Mouse (Mus musculus) layer of hippocampus, adult 8-10 months (tissue): Measurements from ENCODE around the gene Tent5b. TPM values are rescaled to one million over a fixed set of nuclear protein-coding genes. Genes with fewer than 3 reads are reported as not detected.
A peak's percentile ranks its signal among the peaks of the same experiment; 100 is the strongest.
"Not testable (repeated sequence)": the region's sequence is repeated elsewhere in the genome, so short reads cannot be mapped to it uniquely, and the experiment has no call there.

Source experiments
- DNase-seq, 2 experiments: peaks; one replicate each; pipeline ENCODE4 v3.0.0; 2022; ENCODE audit warnings: low spot score in 2 of 2
- total RNA-seq, 4 experiments: library from RNA; stranded (reverse); gene quantifications; 2 replicates each; pipeline ENCODE4 v1.2.4; 2022

Gene Tent5b
- total RNA-seq, 4 experiments from 2014 or later, result 0.14 to 0.31 TPM; not detected in 2

DNA sequence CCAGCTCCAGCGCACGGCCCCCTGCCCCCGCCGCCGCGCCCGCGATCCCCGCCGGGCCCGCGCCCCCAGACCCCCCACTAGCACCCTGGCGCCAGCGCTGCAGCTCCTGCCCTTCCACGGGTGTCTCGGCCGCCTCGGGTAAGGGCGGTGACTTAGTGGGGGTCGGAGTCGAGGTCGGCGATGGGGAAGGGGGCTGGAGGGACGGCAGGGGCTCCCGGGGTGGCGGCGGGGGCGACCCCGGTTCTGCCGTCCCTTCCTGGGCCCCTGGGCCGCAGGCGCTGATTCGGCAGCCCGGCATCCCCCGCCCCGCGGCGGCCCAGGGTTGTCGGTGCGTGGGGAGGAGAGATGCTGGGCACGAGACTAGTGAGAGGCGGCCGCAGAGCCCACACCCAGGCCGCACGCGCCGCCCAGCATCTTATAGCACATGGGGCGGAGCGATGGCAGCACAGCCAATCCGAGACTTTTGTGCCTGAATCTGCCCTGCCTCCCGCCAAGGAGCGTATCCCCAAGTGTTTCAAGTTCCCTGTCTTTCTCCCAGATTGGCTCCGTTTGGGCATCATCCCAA is 18.3 kb downstream of the Tent5b start, which contains the start of gene Trnp1:
Trnp1 (minus strand) TSS at position 391 of the 565 bp plus-strand sequence.
- DNase-seq, result peak; percentile 86 to 87

DNA sequence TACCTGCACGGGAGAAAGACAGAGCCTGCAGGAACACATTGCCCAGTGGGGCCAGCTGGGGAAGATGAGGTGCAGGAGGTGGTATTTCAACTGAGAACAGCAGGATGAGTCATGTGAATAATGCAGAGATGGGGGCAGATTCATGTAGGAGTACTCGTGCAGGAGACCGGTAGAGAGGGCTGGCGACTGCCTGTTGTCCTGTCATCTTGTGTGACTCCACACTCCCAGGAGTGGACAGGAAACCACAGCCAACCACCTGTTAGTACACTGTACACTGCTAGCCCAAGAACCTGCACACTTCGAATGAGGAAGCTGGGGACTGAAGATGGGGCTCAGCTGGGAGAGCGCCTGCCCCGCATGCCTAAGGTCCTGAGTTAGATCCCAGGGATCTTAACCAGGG is 21.6 kb downstream of the Tent5b start:
- DNase-seq, result no peak

DNA sequence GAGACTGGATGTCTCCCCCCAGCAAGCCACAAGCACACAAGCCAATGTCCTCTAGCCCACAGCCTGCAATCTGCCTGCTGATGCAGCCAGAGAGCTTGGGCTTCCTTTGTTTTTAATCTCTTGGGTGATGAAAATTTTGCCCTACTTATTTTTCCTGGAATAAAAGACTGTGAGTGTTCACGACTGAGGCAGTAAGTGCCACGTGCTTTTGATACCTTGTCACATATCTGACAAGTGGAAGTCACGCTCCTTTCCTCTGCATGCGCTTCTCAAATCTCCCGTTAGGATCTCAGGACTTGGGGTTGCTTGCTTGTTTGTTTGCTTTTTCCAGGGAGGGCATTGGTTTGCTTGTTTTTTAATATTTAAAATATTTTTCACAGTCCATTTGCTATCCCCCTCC is 24.4 kb downstream of the Tent5b start:
- DNase-seq, result no peak

DNA sequence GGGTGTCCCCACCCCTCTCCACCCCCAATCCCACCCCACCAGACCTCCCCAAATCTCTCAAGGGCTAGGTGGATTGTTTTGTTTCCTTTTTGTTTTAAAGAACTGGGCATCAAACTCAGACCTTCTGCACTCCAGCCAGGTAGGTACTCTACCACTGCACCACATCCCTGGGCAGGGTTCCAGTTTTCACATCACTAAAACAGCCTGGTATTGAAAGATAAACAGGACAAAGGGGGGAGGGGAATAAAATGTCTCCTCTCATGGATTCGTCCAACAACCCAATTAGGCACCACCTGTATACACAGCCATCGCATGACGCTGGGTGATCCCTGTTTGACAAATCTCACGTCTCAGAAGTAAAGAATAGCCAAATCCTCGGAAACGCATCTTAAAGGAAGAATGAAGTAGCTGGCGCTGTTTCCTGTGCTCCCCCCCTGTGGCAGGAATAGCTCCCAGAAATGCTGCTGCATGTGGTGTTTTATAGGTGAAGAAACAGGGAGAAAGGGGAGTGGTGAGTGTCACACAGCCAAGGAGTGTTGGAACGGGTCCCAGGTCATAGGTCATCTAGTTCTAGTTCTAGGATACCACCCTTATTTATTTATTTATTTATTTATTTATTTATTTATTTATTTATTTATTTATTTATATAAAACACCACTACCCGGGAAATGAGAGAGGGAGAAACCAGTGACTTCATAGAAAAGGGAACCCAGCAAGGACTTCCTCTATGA is 25.0 kb downstream of the Tent5b start:
- no peak for DNase-seq

DNA sequence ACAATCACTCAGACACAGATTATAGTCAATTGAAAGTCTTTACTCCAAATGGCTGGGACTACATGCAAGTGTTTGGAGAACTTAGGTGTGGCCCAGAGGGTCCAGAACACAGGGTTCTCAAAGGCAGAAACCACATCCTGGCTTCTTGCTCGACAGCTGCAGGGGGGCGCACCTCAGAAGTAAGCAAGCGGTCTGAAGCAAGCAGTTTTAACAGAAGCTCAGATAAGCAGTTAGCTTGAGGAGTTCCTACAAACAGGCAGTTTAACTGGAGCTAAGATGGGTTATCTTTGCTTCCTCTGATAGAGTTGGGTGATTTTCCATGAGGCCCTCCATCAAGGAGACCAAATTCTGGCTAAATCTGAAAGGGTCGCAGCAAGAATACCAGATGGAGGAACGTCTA is 26.6 kb downstream of the Tent5b start:
- DNase-seq, result no peak

DNA sequence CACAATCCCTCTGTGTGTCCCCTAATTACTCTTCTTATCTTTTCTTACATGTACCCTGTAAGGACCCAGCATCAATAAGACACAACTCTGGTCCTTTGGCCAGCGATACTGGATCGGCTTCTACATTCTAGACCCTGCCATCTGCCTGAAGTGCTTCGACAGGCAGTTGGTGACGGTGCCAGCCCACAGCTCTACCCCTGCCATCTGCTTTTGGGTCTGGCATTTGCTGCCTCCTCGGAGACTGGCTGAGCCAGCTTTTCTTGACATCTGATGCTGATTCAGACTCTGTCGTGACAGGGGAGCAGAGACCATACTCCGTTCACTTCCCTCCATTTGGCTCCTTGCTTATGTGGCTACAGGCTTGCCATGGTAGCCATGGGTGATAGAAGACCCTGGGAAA is 29.1 kb downstream of the Tent5b start:
- DNase-seq, result peak; percentile 77

DNA sequence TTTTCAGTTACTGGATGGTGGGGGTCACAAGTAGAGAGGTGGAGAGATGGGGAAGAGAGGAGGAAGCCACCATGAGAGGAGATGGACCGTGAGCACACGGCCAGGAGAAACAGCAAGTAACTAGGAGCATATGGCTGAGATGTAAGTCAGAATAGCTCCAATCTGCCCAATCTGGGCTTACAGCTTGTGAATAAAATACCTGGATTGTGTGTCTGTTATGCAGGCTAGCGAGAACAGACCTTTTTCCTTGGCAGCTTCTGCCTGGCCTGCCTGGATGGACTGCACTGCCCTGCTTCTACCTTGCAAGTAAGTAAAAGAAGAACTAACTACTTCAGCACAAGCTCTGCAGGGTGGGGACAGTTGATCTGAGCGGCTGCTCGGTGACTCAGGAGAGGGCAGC is 31.1 kb downstream of the Tent5b start:
- no peak for DNase-seq

DNA sequence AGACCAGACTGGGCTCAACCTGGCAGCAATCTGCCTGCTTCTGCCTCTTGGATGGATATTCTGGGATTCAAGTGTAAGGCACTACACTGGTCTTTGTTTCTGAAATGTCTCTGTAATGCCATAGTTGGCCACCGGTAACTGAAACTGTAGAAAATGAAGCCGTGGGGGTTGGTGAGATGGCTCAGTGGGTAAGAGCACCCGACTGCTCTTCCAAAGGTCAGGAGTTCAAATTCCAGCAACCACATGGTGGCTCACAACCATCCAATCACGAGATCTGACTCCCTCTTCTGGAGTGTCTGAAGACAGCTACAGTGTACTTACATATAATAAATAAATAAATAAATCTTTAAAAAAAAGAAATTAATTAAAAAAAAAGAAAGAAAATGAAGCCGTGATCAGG is 32.6 kb downstream of the Tent5b start:
- not testable (repeated sequence) for DNase-seq

DNA sequence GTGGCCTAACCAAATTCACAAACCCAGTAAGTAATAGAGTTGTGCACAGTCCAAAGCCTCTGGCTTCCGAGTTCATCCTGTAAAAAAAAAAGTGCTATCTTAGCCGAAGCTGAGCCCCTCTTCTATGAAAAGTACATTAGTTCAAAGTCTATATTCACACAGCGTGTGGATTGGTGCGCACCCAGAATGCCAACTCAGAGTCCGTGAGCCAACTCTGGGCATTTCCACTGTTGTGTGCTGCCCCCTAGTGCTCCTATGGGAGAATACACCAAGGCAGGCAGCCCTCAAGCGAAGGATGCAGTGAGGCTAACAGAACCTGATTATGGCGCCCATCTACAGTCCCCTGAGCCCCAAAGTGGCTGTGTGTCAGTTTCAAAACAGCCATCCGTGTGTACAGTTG is 33.0 kb downstream of the Tent5b start:
- peak in 1 of 2 experiments; percentile 82 for DNase-seq

DNA sequence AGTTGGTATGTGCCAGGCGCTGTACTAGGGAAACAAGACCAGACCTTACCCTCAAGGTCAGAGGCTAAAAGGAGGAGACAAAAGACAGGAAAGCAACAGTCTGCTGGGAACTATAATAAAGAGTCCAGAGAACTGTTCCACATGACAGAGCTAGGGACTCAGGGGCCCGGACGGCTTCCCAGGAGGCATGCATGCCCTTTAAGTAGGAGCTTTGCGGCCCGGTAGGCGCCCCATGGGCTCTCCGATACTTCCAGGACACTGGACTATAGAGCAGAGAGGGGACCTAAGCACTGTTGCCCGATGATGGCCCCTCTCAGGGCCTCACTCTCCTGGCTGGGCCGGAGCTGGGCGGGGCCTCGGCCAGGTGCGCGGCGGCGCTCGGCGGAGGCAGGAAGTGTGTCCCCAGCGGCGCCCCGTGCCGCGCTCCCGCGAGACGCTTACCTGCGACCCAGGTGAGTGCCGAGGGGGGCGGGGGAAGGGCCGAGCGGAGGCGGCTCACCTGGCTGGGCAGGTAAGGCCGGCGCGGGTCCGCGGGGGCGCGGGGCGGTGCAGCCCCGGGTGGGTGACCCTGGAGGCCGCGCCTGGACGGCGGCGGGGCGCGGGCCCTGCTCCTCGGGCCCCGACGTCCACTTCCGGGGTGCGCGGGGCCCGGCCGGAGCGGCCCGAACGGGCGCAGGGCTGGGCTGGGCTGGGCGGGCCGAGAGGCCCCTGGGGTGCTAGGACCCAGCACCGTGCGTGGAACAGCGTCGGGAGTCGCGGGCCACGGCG is 38.9 kb downstream of the Tent5b start, which contains the start of gene Kdf1:
Kdf1 (plus strand) TSS at position 363 of the 768 bp plus-strand sequence.
- DNase-seq, result no peak

DNA sequence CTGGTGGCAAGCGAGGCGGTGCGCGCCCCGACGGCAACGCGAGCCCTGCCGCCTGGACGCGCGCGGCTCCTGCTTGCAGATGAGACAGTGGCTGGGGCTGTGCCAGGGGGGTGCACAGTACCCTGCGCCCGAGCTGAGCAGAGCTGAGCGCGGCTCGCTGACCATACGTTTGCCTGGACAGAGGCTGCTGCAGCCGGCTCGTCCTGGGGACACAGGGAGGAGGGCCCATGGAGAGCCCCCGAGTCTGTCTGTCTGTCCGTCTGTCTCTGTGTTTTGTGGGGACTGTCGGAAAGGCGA is 39.4 kb downstream of the Tent5b start:
- DNase-seq, result no peak

DNA sequence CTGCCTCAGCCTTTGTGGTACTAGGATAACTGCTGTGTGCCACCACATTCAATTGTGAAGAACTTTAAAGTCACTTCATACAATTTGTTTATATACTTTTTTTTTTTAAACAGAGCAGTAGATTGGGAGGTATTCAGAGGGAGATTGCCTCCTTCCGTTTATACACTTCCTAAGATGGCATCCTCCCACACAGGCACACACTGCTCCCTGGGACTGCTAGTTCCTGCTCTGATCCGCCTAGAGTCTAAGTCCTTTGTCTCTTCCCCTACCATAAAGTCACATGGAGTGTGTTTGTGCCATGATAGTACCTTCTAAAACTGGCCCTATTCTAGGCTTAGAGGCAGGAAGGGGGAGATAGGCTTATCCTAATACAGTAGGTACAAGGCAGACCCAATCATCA is 41.6 kb downstream of the Tent5b start:
- DNase-seq, result no peak

DNA sequence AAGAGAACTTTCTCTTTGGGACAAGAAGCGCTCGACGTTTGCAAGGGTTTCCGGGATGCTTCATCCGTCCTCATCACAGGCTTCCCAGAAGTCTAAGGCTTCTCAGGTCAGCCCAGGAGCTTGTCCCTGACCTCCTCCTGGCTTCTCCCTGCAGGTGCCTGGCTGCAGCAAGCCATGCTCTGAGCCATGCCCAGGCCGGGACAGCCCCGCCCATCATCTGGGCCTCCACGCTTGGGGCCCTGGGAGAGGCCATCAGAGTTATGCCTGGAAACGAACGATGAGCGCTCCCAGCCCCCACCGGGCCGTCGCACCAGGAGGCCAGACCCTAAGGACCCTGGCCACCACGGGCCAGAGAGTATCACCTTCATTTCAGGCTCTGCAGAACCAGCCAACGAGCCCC is 47.9 kb downstream of the Tent5b start:
- no peak for DNase-seq

DNA sequence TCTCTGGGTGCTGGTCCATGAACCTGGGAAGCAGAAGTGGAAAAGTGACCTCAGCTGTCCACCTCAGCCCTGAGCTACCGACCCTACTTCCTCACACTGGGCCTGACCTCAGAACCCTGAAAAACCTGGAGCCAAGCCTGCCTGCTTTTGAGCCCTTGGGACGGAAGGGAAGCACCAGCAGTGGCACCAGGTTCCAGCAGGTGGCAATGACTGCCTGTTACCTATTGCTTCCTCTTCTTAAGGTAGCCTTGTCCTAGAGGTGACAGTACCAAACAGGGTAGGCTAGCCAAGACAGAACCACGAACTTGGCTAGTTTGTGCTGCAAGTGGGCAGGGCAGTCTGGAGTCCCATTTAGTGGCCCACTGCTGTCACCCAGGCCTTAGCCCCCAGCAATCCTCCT is 52.8 kb downstream of the Tent5b start:
- DNase-seq, result no peak

DNA sequence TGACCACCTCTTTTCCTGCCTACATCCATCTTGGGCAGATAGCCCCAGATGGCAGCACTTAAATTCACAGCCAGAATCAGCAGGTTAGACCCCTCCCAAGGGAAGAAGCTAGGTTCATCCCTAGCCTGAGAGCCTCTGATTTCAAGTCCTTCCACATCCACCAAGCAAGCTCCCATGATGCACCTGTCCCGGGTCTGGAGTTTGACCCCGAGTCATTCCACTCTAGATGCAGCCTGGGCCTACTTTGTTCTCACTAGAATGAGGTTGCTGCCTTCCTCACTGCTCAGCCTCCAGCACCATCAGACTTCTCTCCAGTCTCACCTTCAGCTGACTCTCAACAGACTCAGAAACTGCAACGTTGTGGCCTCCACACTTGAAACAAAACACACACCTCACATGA is 56.1 kb downstream of the Tent5b start:
- no peak for DNase-seq

DNA sequence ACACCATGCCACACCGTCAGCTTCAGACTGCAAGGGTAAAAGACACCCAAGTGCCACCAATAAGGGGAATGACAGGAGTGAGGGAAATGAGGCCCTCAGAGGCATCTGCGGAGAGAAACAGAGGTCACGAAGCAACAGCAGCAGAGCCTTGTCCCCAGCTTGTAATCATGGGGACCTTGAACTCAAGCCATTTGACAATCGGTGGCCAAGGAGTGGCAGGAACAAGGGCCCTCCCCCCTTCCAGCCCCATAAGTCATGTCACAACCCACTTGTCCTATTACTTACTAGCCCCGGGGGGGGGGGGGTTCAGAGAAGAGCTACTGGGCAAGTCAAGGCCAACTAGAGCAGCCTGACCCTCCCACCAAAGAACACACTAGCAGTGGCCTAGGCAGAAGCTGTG is 56.7 kb downstream of the Tent5b start:
- no peak for DNase-seq

Other genes starting within 250 kb of the Tent5b start
- 1 to 10 TPM; 4.8 to 6.1 (median 5.8) TPM for gene Map3k6, start 239.3 kb upstream of the Tent5b start, total RNA-seq
- 1 to 10 TPM in 3 of 4 experiments, under 1 TPM in 1; 0.84 to 1.4 (median 1.4) TPM for gene Sytl1, start 217.0 kb upstream of the Tent5b start, total RNA-seq
- 10 to 100 TPM; 80.1 to 92.0 (median 85.6) TPM for gene Tmem222, start 202.3 kb upstream of the Tent5b start, total RNA-seq
- gene Wdtc1, start 126.7 kb upstream of the Tent5b start, total RNA-seq, result 10 to 100 TPM; 65.1 to 85.8 (median 72.2) TPM
- 10 to 100 TPM; 62.2 to 66.1 (median 65.1) TPM for gene Slc9a1, start 110.4 kb upstream of the Tent5b start, total RNA-seq
- gene Trnp1, start 18.4 kb downstream of the Tent5b start, total RNA-seq, result 100 to 1,000 TPM; 159 to 177 (median 165) TPM
- 1 to 10 TPM in 2 of 4 experiments, under 1 TPM in 2; 0.45 to 2.0 (median 1.2) TPM for gene Kdf1, start 38.8 kb downstream of the Tent5b start, total RNA-seq
- 100 to 1,000 TPM; 120 to 138 (median 128) TPM for gene Nudc, start 65.9 kb downstream of the Tent5b start, total RNA-seq
- gene Nr0b2, start 73.2 kb downstream of the Tent5b start, total RNA-seq, result not detected
- gene Gpatch3, start 94.6 kb downstream of the Tent5b start, total RNA-seq, result 1 to 10 TPM; 7.5 to 9.8 (median 8.8) TPM
- 10 to 100 TPM in 2 of 4 experiments, 1 to 10 TPM in 2; 9.3 to 11.8 (median 10.3) TPM for gene Gpn2, start 104.2 kb downstream of the Tent5b start, total RNA-seq
- gene Sfn, start 122.0 kb downstream of the Tent5b start, total RNA-seq, result 1 to 10 TPM; 1.4 to 3.1 (median 2.1) TPM
- 10 to 100 TPM; 30.7 to 44.0 (median 42.9) TPM for gene Zdhhc18, start 170.0 kb downstream of the Tent5b start, total RNA-seq
- gene Pigv, start 192.5 kb downstream of the Tent5b start, total RNA-seq, result 10 to 100 TPM in 2 of 4 experiments, 1 to 10 TPM in 2; 9.4 to 13.0 (median 11.3) TPM